Mouse (Mus musculus): ENCODE data around the gene Gm973.
"Not testable (repeated sequence)": the region's sequence is repeated elsewhere in the genome, so short reads cannot be mapped to it uniquely, and the experiment has no call there.

Gene Gm973

GRCm38 (mm10) chr1:59625410-59625809 is 109.3 kb downstream of the Gm973 start:
- DNase-seq (ENCODE audit: low spot score in 2 of 2) = no peak

- DNase-seq (ENCODE audit: low spot score in 2 of 2) = no peak
Observed at GRCm38 (mm10) chr1:59629194-59629593, 113.1 kb downstream of the Gm973 start.

GRCm38 (mm10) chr1:59630356-59630755 is 114.3 kb downstream of the Gm973 start:
- DNase-seq (ENCODE audit: low spot score in 2 of 2) = not testable (repeated sequence)

- no peak for DNase-seq (ENCODE audit: low spot score in 2 of 2)
Observed at GRCm38 (mm10) chr1:59631986-59632659, 116.1 kb downstream of the Gm973 start.

- DNase-seq (ENCODE audit: low spot score in 2 of 2) = no peak
Observed at GRCm38 (mm10) chr1:59633056-59633455, 117.0 kb downstream of the Gm973 start.

GRCm38 (mm10) chr1:59636349-59636748 is 120.3 kb downstream of the Gm973 start:
- DNase-seq (ENCODE audit: low spot score in 2 of 2) = no peak

GRCm38 (mm10) chr1:59638371-59638770 is 122.3 kb downstream of the Gm973 start:
- DNase-seq (ENCODE audit: low spot score in 2 of 2) = no peak

GRCm38 (mm10) chr1:59642488-59642887 is 126.4 kb downstream of the Gm973 start:
- no peak for DNase-seq (ENCODE audit: low spot score in 2 of 2)

GRCm38 (mm10) chr1:59646502-59646901 is 130.4 kb downstream of the Gm973 start:
- DNase-seq (ENCODE audit: low spot score in 2 of 2) = not testable (repeated sequence)

GRCm38 (mm10) chr1:59651201-59651819 is 135.2 kb downstream of the Gm973 start:
- DNase-seq (ENCODE audit: low spot score in 2 of 2) = no peak

GRCm38 (mm10) chr1:59653243-59653911 is 137.3 kb downstream of the Gm973 start:
- DNase-seq (ENCODE audit: low spot score in 2 of 2) = no peak

GRCm38 (mm10) chr1:59656244-59657171 is 140.4 kb downstream of the Gm973 start:
- DNase-seq (ENCODE audit: low spot score in 2 of 2) = no peak

- no peak for DNase-seq (ENCODE audit: low spot score in 2 of 2)
Observed at GRCm38 (mm10) chr1:59663456-59664135, 147.5 kb downstream of the Gm973 start.

GRCm38 (mm10) chr1:59668871-59669270 is 152.8 kb downstream of the Gm973 start:
- no peak for DNase-seq (ENCODE audit: low spot score in 2 of 2)

- DNase-seq (ENCODE audit: low spot score in 2 of 2) = peak; percentile 16 to 17
Observed at GRCm38 (mm10) chr1:59669962-59670630, 154.0 kb downstream of the Gm973 start.

GRCm38 (mm10) chr1:59670641-59671168 is 154.6 kb downstream of the Gm973 start, which contains the start of gene Sumo1:
TSS of gene Sumo1 (minus strand) at chr1:59670834.
- peak; percentile 69 to 80 for DNase-seq (ENCODE audit: low spot score in 2 of 2)

GRCm38 (mm10) chr1:59673661-59674060 is 157.6 kb downstream of the Gm973 start:
- DNase-seq (ENCODE audit: low spot score in 2 of 2) = no peak

- peak in 1 of 2 experiments; percentile 10 for DNase-seq (ENCODE audit: low spot score in 2 of 2)
Observed at GRCm38 (mm10) chr1:59683926-59684818, 168.1 kb downstream of the Gm973 start.
